Mouse (Mus musculus) adrenal gland, adult 8-10 months (tissue): ENCODE results near the gene Rspo1. TPM values are rescaled to one million over a fixed set of nuclear protein-coding genes. Genes with fewer than 3 reads are reported as not detected.

Experiments used
- DNase-seq: peaks from one replicate; pipeline ENCODE4 v3.0.0; 2022
- total RNA-seq, 4 experiments: library from RNA; stranded (reverse); gene quantifications; 2 replicates each; pipeline ENCODE4 v1.2.4; 2022

The Rspo1 gene
- total RNA-seq, 4 experiments from 2014 or later: 4.4 to 6.3 (median 6.0) TPM

- DNase-seq: peak; percentile 91
Measured at GRCm38 (mm10) chr4:125029891-125030614, 43.8 kb downstream of the Rspo1 start.

GRCm38 (mm10) chr4:125034341-125034740, 48.1 kb downstream of the Rspo1 start:
- DNase-seq: no peak

- DNase-seq: no peak
Measured at GRCm38 (mm10) chr4:125044454-125044853, 58.2 kb downstream of the Rspo1 start.

- no peak for DNase-seq
Measured at GRCm38 (mm10) chr4:125055385-125055784, 69.2 kb downstream of the Rspo1 start.

GRCm38 (mm10) chr4:125056476-125056875, 70.2 kb downstream of the Rspo1 start:
- no peak for DNase-seq

GRCm38 (mm10) chr4:125057273-125057672, 71.0 kb downstream of the Rspo1 start:
- DNase-seq: no peak

GRCm38 (mm10) chr4:125058033-125058432, 71.8 kb downstream of the Rspo1 start:
- no peak for DNase-seq

Other genes with a start within 250 kb of the Rspo1 start
- 10 to 100 TPM; 24.9 to 36.2 (median 29.7) TPM for gene Inpp5b, start 244.6 kb upstream of the Rspo1 start, total RNA-seq
- 10 to 100 TPM; 24.8 to 33.8 (median 28.5) TPM for gene Mtf1, start 184.3 kb upstream of the Rspo1 start, total RNA-seq
- 10 to 100 TPM; 40.9 to 53.4 (median 43.2) TPM for gene Yrdc, start 135.8 kb upstream of the Rspo1 start, total RNA-seq
- gene 1110065P20Rik, start 135.2 kb upstream of the Rspo1 start, total RNA-seq: 10 to 100 TPM; 45.1 to 51.4 (median 49.2) TPM
- 1 to 10 TPM; 6.4 to 7.2 (median 6.8) TPM for gene Maneal, start 124.3 kb upstream of the Rspo1 start, total RNA-seq
- 1 to 10 TPM; 2.9 to 4.3 (median 3.8) TPM for gene Epha10, start 105.5 kb upstream of the Rspo1 start, total RNA-seq
- gene 9930104L06Rik, start 49.4 kb upstream of the Rspo1 start, total RNA-seq: 10 to 100 TPM; 13.8 to 22.7 (median 21.0) TPM
- gene Cdca8, start 47.1 kb upstream of the Rspo1 start, total RNA-seq: 1 to 10 TPM; 1.9 to 3.2 (median 2.2) TPM
- gene Gnl2, start 30.2 kb downstream of the Rspo1 start, total RNA-seq: 10 to 100 TPM; 40.2 to 71.5 (median 55.5) TPM
- under 1 TPM in 2 of 4 experiments, not detected in 2; 0.13 to 0.14 TPM for gene Dnali1, start 79.3 kb downstream of the Rspo1 start, total RNA-seq
- 10 to 100 TPM; 17.2 to 20.1 (median 19.5) TPM for gene Snip1, start 80.2 kb downstream of the Rspo1 start, total RNA-seq
- 10 to 100 TPM; 24.8 to 35.4 (median 32.6) TPM for gene Meaf6, start 98.7 kb downstream of the Rspo1 start, total RNA-seq
- gene Zc3h12a, start 141.4 kb downstream of the Rspo1 start, total RNA-seq: 10 to 100 TPM in 1 of 4 experiments, 1 to 10 TPM in 3; 7.2 to 10.2 (median 8.1) TPM